Mouse (Mus musculus) cerebellum, adult 18-20 months (tissue): ENCODE measurements at regions not wholly inside any gene's neighbourhood (a gene's known extent, or its start where the extent isn't known, plus 50 kb on each side); places are given as distances from the start of the nearest gene placed in this dataset.

Experiments
- DNase-seq, 2 experiments: peaks; one replicate each; pipeline ENCODE4 v3.0.0; 2021

GRCm38 (mm10) chr9:89788651-89789050 is 50.4 kb upstream of the Ankrd34c start:
- DNase-seq: no peak
